Mouse (Mus musculus): Measurements from ENCODE around the gene Med19.
"Not testable (repeated sequence)": the region's sequence is repeated elsewhere in the genome, so short reads cannot be mapped to it uniquely, and the experiment has no call there.

The Med19 gene

GRCm38 (mm10) chr2:84669828-84670568 is 8.2 kb upstream of the Med19 start:
- DNase-seq: no peak

GRCm38 (mm10) chr2:84670569-84670933 is 7.7 kb upstream of the Med19 start, which contains the start of gene Selenoh:
Gene Selenoh (minus strand): TSS chr2:84670770.
- DNase-seq: peak; percentile 94 to 95

- DNase-seq: not testable (repeated sequence)
These were observed 6.7 kb upstream of the Med19 start for GRCm38 (mm10) chr2:84671535-84671934.

GRCm38 (mm10) chr2:84677270-84677967 is 783 bp upstream of the Med19 start:
- peak; percentile 18 to 80 for DNase-seq

GRCm38 (mm10) chr2:84679016-84679415 is 814 bp downstream of the Med19 start, which contains the start of gene Tmx2:
Gene Tmx2 (minus strand): TSS chr2:84679140.
- peak in 1 of 2 experiments; percentile 35 for DNase-seq

- DNase-seq: no peak
These were observed 4.5 kb downstream of the Med19 start for GRCm38 (mm10) chr2:84682605-84683183.

GRCm38 (mm10) chr2:84688080-84688844 is 10.1 kb downstream of the Med19 start:
- no peak for DNase-seq

GRCm38 (mm10) chr2:84690050-84690449 is 11.8 kb downstream of the Med19 start:
- DNase-seq: peak; percentile 57 to 61

GRCm38 (mm10) chr2:84695007-84695695 is 16.9 kb downstream of the Med19 start:
- DNase-seq: no peak

GRCm38 (mm10) chr2:84703497-84703896 is 25.3 kb downstream of the Med19 start:
- no peak for DNase-seq

- no peak for DNase-seq
These were observed 26.1 kb downstream of the Med19 start for GRCm38 (mm10) chr2:84704329-84704728.

- no peak for DNase-seq
These were observed 27.1 kb downstream of the Med19 start for GRCm38 (mm10) chr2:84705295-84705694.

- DNase-seq: no peak
These were observed 29.3 kb downstream of the Med19 start for GRCm38 (mm10) chr2:84707523-84707922.

GRCm38 (mm10) chr2:84711898-84712297 is 33.7 kb downstream of the Med19 start:
- no peak for DNase-seq

GRCm38 (mm10) chr2:84714422-84714810 is 36.2 kb downstream of the Med19 start:
- no peak for DNase-seq

GRCm38 (mm10) chr2:84714811-84715561 is 36.8 kb downstream of the Med19 start, which contains the start of gene Zdhhc5:
Gene Zdhhc5 (minus strand): TSS chr2:84715180.
- peak; percentile 99 to 100 for DNase-seq

- peak in 1 of 2 experiments; percentile 87 for DNase-seq
These were observed 37.6 kb downstream of the Med19 start for GRCm38 (mm10) chr2:84715562-84716361.

- peak; percentile 8 to 26 for DNase-seq
These were observed 38.5 kb downstream of the Med19 start for GRCm38 (mm10) chr2:84716423-84717355.

- DNase-seq: peak; percentile 9 to 16
These were observed 39.2 kb downstream of the Med19 start for GRCm38 (mm10) chr2:84717357-84717756.

Data from cerebellum, postnatal 10 days (tissue).